Mouse (Mus musculus) megakaryocyte, embryonic 14.5 days (primary cell): ENCODE measurements around the gene Slc17a1.

Experiments used
- FLI1 ChIP-seq: IDR thresholded peaks from 2 replicates; pipeline ENCODE4 v1.6.1; 2012; ENCODE audit warnings: low read length, inconsistent platforms, mixed read lengths
- GATA1 ChIP-seq: IDR thresholded peaks from 3 replicates; pipeline ENCODE4 v1.6.1; 2012; ENCODE audit warnings: mixed read lengths, low read length, inconsistent platforms, borderline replicate concordance

DNA sequence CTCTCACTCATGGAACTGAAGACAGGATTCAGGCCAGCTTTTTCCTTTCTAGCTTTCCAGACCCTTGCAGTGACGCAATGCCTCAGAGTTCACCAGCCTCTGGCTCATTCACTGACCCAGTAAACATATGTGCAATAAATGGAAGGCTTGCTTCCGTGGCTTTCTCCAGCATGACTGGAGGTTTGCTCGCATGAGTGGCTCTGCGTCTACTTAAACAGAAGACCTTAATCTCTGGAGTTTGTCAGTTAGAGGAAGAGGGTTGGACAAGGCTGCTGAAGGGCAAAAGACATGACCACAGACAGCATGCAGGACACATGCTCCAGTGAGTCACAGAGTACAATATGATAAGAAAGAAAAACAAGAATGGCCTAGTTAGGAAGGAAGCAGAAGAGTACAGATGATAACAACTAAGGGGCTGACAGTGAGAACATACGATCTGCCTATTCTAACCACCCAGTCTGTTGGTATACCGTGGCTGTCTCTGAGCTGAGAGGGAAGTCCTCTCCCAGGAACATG lies 46.3 kb downstream of the Slc17a1 start:
- TF ChIP-seq GATA1: peak; percentile 69; the same call in 1 of the 3 replicates
- TF ChIP-seq FLI1: no peak
